Mouse (Mus musculus): Measurements from ENCODE around the gene Dcbld2. TPM values are rescaled to one million over a fixed set of nuclear protein-coding genes. Genes with fewer than 3 reads are reported as not detected.
A peak's percentile ranks its signal among the peaks of the same experiment; 100 is the strongest.
"Not testable (repeated sequence)": the region's sequence is repeated elsewhere in the genome, so short reads cannot be mapped to it uniquely, and the experiment has no call there.

The Dcbld2 gene
- polyA plus RNA-seq, 1 experiment, result 0.78 TPM

GRCm38 (mm10) chr16:58446281-58447259 is 38.3 kb downstream of the Dcbld2 start:
- H3K27me3 ChIP-seq (replicated peaks), result no peaks in the 10 kb centered on the region
- TF ChIP-seq GATA1 (IDR thresholded peaks at IDR 0.05; ENCODE audit: borderline replicate concordance, low read length) (no peak), FLI1 (IDR thresholded peaks at IDR 0.05; ENCODE audit: low read length) (no peak)
- H3K9me3 ChIP-seq, result no peaks in the 10 kb centered on the region
- H3K4me3 ChIP-seq (replicated peaks), result no peak overlapping the region
- H3K4me1 ChIP-seq, result peaks cover 20% of the 10 kb centered on the region
- H3K36me3 ChIP-seq (replicated peaks; ENCODE audit: low read length), result peaks cover 16% of the 10 kb centered on the region

- Histone ChIP-seq H3K9me3 (no peaks in the 10 kb centered on the region), H3K4me3 (replicated peaks) (no peak overlapping the region), H3K27me3 (replicated peaks) (no peaks in the 10 kb centered on the region), H3K36me3 (replicated peaks; ENCODE audit: low read length) (peaks cover 21% of the 10 kb centered on the region), H3K4me1 (peaks cover 37% of the 10 kb centered on the region)
- no peak for TF ChIP-seq FLI1 (IDR thresholded peaks at IDR 0.05; ENCODE audit: low read length)
- no peak for TF ChIP-seq GATA1 (IDR thresholded peaks at IDR 0.05; ENCODE audit: borderline replicate concordance, low read length)
Measured at GRCm38 (mm10) chr16:58449073-58449472, 40.8 kb downstream of the Dcbld2 start.

- TF ChIP-seq GATA1 (IDR thresholded peaks at IDR 0.05; ENCODE audit: borderline replicate concordance, low read length) (no peak), FLI1 (IDR thresholded peaks at IDR 0.05; ENCODE audit: low read length) (no peak)
- Histone ChIP-seq H3K36me3 (replicated peaks; ENCODE audit: low read length) (peaks cover 21% of the 10 kb centered on the region), H3K27me3 (replicated peaks) (no peaks in the 10 kb centered on the region), H3K9me3 (no peaks in the 10 kb centered on the region), H3K4me1 (peaks cover 47% of the 10 kb centered on the region), H3K4me3 (replicated peaks) (no peak overlapping the region)
Measured at GRCm38 (mm10) chr16:58450648-58451047, 42.4 kb downstream of the Dcbld2 start.

GRCm38 (mm10) chr16:58451647-58452046 is 43.4 kb downstream of the Dcbld2 start:
- peaks cover 54% of the 10 kb centered on the region for H3K4me1 ChIP-seq
- H3K36me3 ChIP-seq (replicated peaks; ENCODE audit: low read length), result peaks cover 21% of the 10 kb centered on the region
- no peaks in the 10 kb centered on the region for H3K9me3 ChIP-seq
- H3K27me3 ChIP-seq (replicated peaks), result no peaks in the 10 kb centered on the region
- no peak overlapping the region for H3K4me3 ChIP-seq (replicated peaks)
- TF ChIP-seq FLI1 (IDR thresholded peaks at IDR 0.05; ENCODE audit: low read length) (no peak), GATA1 (IDR thresholded peaks at IDR 0.05; ENCODE audit: borderline replicate concordance, low read length) (no peak)

- H3K4me1 ChIP-seq, result peaks cover 64% of the 10 kb centered on the region
- no peaks in the 10 kb centered on the region for H3K27me3 ChIP-seq (replicated peaks)
Measured at GRCm38 (mm10) chr16:58453138-58453537, 44.9 kb downstream of the Dcbld2 start.

GRCm38 (mm10) chr16:58453820-58454219 is 45.6 kb downstream of the Dcbld2 start:
- TF ChIP-seq GATA1 (IDR thresholded peaks at IDR 0.05; ENCODE audit: borderline replicate concordance, low read length) (no peak), FLI1 (IDR thresholded peaks at IDR 0.05; ENCODE audit: low read length) (no peak)
- H3K9me3 ChIP-seq, result no peaks in the 10 kb centered on the region
- peaks cover 64% of the 10 kb centered on the region for H3K4me1 ChIP-seq

More at GRCm38 (mm10) chr16:58453138-58453537, 44.9 kb downstream of the Dcbld2 start:
- Histone ChIP-seq H3K9me3 (no peaks in the 10 kb centered on the region), H3K4me3 (replicated peaks) (peak overlapping the region; percentile 54), H3K36me3 (replicated peaks; ENCODE audit: low read length) (peaks cover 21% of the 10 kb centered on the region)
- TF ChIP-seq FLI1 (IDR thresholded peaks at IDR 0.05; ENCODE audit: low read length) (no peak), GATA1 (IDR thresholded peaks at IDR 0.05; ENCODE audit: borderline replicate concordance, low read length) (no peak)

GRCm38 (mm10) chr16:58454617-58455016 is 46.4 kb downstream of the Dcbld2 start:
- H3K4me3 ChIP-seq (replicated peaks), result no peak overlapping the region
- TF ChIP-seq FLI1 (IDR thresholded peaks at IDR 0.05; ENCODE audit: low read length) (no peak), GATA1 (IDR thresholded peaks at IDR 0.05; ENCODE audit: borderline replicate concordance, low read length) (no peak)
- H3K4me1 ChIP-seq, result peaks cover 62% of the 10 kb centered on the region
- no peaks in the 10 kb centered on the region for H3K9me3 ChIP-seq
- H3K27me3 ChIP-seq (replicated peaks), result no peaks in the 10 kb centered on the region
- peaks cover 29% of the 10 kb centered on the region for H3K36me3 ChIP-seq (replicated peaks; ENCODE audit: low read length)

More at GRCm38 (mm10) chr16:58453820-58454219, 45.6 kb downstream of the Dcbld2 start:
- H3K27me3 ChIP-seq (replicated peaks), result no peaks in the 10 kb centered on the region
- H3K4me3 ChIP-seq (replicated peaks), result no peak overlapping the region
- H3K36me3 ChIP-seq (replicated peaks; ENCODE audit: low read length), result peaks cover 24% of the 10 kb centered on the region

- Histone ChIP-seq H3K36me3 (replicated peaks; ENCODE audit: low read length) (peaks cover 26% of the 10 kb centered on the region), H3K27me3 (replicated peaks) (no peaks in the 10 kb centered on the region), H3K4me1 (peaks cover 67% of the 10 kb centered on the region), H3K4me3 (replicated peaks) (no peak overlapping the region), H3K9me3 (no peaks in the 10 kb centered on the region)
- TF ChIP-seq GATA1 (IDR thresholded peaks at IDR 0.05; ENCODE audit: borderline replicate concordance, low read length), result no peak
- no peak for TF ChIP-seq FLI1 (IDR thresholded peaks at IDR 0.05; ENCODE audit: low read length)
Measured at GRCm38 (mm10) chr16:58455118-58455517, 46.9 kb downstream of the Dcbld2 start.

GRCm38 (mm10) chr16:58456445-58456844 is 48.2 kb downstream of the Dcbld2 start:
- Histone ChIP-seq H3K4me1 (peaks cover 80% of the 10 kb centered on the region), H3K4me3 (replicated peaks) (no peak overlapping the region), H3K9me3 (no peaks in the 10 kb centered on the region), H3K36me3 (replicated peaks; ENCODE audit: low read length) (peaks cover 26% of the 10 kb centered on the region), H3K27me3 (replicated peaks) (no peaks in the 10 kb centered on the region)
- TF ChIP-seq FLI1 (IDR thresholded peaks at IDR 0.05; ENCODE audit: low read length) (no peak), GATA1 (IDR thresholded peaks at IDR 0.05; ENCODE audit: borderline replicate concordance, low read length) (no peak)

GRCm38 (mm10) chr16:58456991-58457390 is 48.7 kb downstream of the Dcbld2 start:
- H3K4me1 ChIP-seq, result peaks cover 80% of the 10 kb centered on the region
- no peaks in the 10 kb centered on the region for H3K27me3 ChIP-seq (replicated peaks)
- H3K4me3 ChIP-seq (replicated peaks), result peak overlapping the region; percentile 74
- H3K36me3 ChIP-seq (replicated peaks; ENCODE audit: low read length), result peaks cover 24% of the 10 kb centered on the region
- H3K9me3 ChIP-seq, result no peaks in the 10 kb centered on the region
- TF ChIP-seq FLI1 (IDR thresholded peaks at IDR 0.05; ENCODE audit: low read length) (no peak), GATA1 (IDR thresholded peaks at IDR 0.05; ENCODE audit: borderline replicate concordance, low read length) (no peak)

- H3K27me3 ChIP-seq (replicated peaks); H3K4me3 ChIP-seq (replicated peaks); H3K9me3 ChIP-seq: not testable (repeated sequence)
- Histone ChIP-seq H3K4me1 (peaks cover 65% of the 10 kb centered on the region), H3K36me3 (replicated peaks; ENCODE audit: low read length) (peaks cover 48% of the 10 kb centered on the region)
Measured at GRCm38 (mm10) chr16:58459966-58460365, 51.7 kb downstream of the Dcbld2 start.

All from megakaryocyte, embryonic 14.5 days (primary cell).